Mouse (Mus musculus): ENCODE measurements around the gene Pde11a.

DNA sequence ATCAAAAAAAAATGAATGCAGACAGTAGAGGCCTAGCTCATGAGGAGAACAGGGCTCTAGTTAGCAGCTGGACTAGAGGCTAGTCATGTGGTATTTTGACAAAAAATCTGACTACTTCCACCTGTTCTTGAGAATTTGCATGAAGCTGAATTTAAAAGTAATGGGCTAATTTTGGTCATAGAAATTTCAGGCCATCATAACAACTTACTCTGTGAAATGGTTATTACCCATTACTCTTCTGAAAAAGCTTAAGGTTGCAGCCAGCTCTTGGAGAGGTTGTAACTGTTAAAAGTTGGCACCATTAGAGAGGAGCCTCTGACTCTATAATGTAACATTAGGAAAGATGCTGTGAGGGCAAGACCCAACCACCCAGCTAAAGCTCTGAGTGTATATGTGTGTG is 48.0 kb upstream of the Pde11a start:
- TF ChIP-seq POLR2A (IDR thresholded peaks at IDR 0.05; ENCODE audit: insufficient read length, low read depth) (no peak), E2F4 (IDR thresholded peaks at IDR 0.05; ENCODE audit: insufficient read depth) (no peak), USF1 (IDR thresholded peaks at IDR 0.05; ENCODE audit: low read depth) (no peak), POLR2AphosphoS2 (IDR thresholded peaks at IDR 0.05; ENCODE audit: insufficient read length, low read depth) (no peak), MAX (IDR thresholded peaks at IDR 0.05; ENCODE audit: low read depth) (no peak), MYOG (IDR thresholded peaks at IDR 0.05; ENCODE audit: control insufficient read depth in 1 of 3, insufficient read depth in 1 of 3, insufficient read length in 2 of 3, low read depth in 2 of 3) (no peak), TCF3 (IDR thresholded peaks at IDR 0.05; ENCODE audit: insufficient read length, low read depth) (no peak)
